Mouse (Mus musculus) lung, embryonic 15.5 days (tissue): Measurements from ENCODE around the gene Popdc2. TPM values are rescaled to one million over a fixed set of nuclear protein-coding genes. Genes with fewer than 3 reads are reported as not detected.

Source experiments
- ATAC-seq: fragments of 200-750 bp; cut with Nextera tagmentation; 2 replicates; pipeline ENCODE4 v1.8.0; 2017; ENCODE audit warnings: moderate number of reproducible peaks, borderline replicate concordance; ENCODE audit not compliant: low FRiP score, low TSS enrichment; ENCODE audit errors: extremely low read depth
- H3K27ac ChIP-seq: fragments of 300-500 bp; sonication (generic); 2 replicates; pipeline ENCODE4 v1.5.1; 2015; ENCODE audit warnings: moderate library complexity, mild to moderate bottlenecking, inconsistent platforms
- H3K27me3 ChIP-seq: fragments of 300-500 bp; sonication (generic); 2 replicates; pipeline ENCODE4 v1.6.1; 2015; ENCODE audit warnings: inconsistent platforms
- H3K36me3 ChIP-seq: fragments of 300-500 bp; sonication (generic); 2 replicates; pipeline ENCODE4 v1.6.1; 2015; ENCODE audit warnings: inconsistent platforms
- H3K4me1 ChIP-seq: fragments of 300-500 bp; sonication (generic); 2 replicates; pipeline ENCODE4 v1.6.1; 2015; ENCODE audit warnings: inconsistent platforms
- H3K4me2 ChIP-seq: fragments of 300-500 bp; sonication (generic); 2 replicates; pipeline ENCODE4 v1.6.1; 2015; ENCODE audit warnings: inconsistent platforms, mild to moderate bottlenecking, moderate library complexity
- H3K4me3 ChIP-seq: fragments of 300-500 bp; sonication (generic); 2 replicates; pipeline ENCODE4 v1.5.1; 2015; ENCODE audit warnings: mild to moderate bottlenecking, inconsistent platforms
- H3K9ac ChIP-seq: fragments of 300-500 bp; sonication (generic); 2 replicates; pipeline ENCODE4 v1.6.1; 2015; ENCODE audit warnings: inconsistent platforms
- H3K9me3 ChIP-seq: fragments of 300-500 bp; sonication (generic); 2 replicates; pipeline ENCODE4 v1.6.1; 2016; ENCODE audit warnings: inconsistent platforms
- WGBS: fragments of 180-500 bp; shearing (Covaris S2); methylation state at CpG from one replicate; pipeline ENCODE4 v1.1.7; 2015; 5-methylcytosine and 5-hydroxymethylcytosine counted together
- polyA plus RNA-seq: library from polyadenylated mRNA; unstranded; fragments of >200 nt; fragmentation: Nextera tagmentation; extraction: Ambion mirVana; gene quantifications from 2 replicates; pipeline ENCODE4 v1.2.1, GENCODE M21; 2015

Popdc2 gene
- polyA plus RNA-seq, 1 experiment from 2014 or later = 10.8 TPM

- Histone ChIP-seq H3K27ac (no peak overlapping the region), H3K36me3 (no peaks in the 10 kb centered on the region), H3K9ac (no peak overlapping the region), H3K9me3 (no peaks in the 10 kb centered on the region), H3K27me3 (no peaks in the 10 kb centered on the region), H3K4me2 (no peak overlapping the region), H3K4me3 (no peak overlapping the region), H3K4me1 (0 out of 2 replicates have a peak, but pooled peaks cover 7% of the 10 kb centered on the region)
- ATAC-seq = no peak
- 20% methylated on average over 6 of the region's 6 CpGs for WGBS
These were observed 17.1 kb downstream of the Popdc2 start for GRCm38 (mm10) chr16:38379088-38379487.

GRCm38 (mm10) chr16:38379493-38379892, 17.5 kb downstream of the Popdc2 start:
- WGBS = 40% methylated on average over 3 of the region's 3 CpGs
- Histone ChIP-seq H3K9me3 (no peaks in the 10 kb centered on the region), H3K9ac (no peak overlapping the region), H3K4me3 (no peak overlapping the region), H3K4me2 (no peak overlapping the region), H3K4me1 (0 out of 2 replicates have a peak, but pooled peaks cover 7% of the 10 kb centered on the region), H3K27ac (no peak overlapping the region), H3K27me3 (no peaks in the 10 kb centered on the region), H3K36me3 (no peaks in the 10 kb centered on the region)
- no peak for ATAC-seq

GRCm38 (mm10) chr16:38379926-38380325, 17.9 kb downstream of the Popdc2 start:
- Histone ChIP-seq H3K4me2 (no peak overlapping the region), H3K4me1 (0 out of 2 replicates have a peak, but pooled peaks cover 7% of the 10 kb centered on the region), H3K27ac (no peak overlapping the region), H3K36me3 (no peaks in the 10 kb centered on the region), H3K9me3 (no peaks in the 10 kb centered on the region), H3K9ac (no peak overlapping the region), H3K4me3 (no peak overlapping the region), H3K27me3 (no peaks in the 10 kb centered on the region)
- no peak for ATAC-seq
- WGBS = 81% methylated on average over 3 of the region's 3 CpGs

- no peaks in the 10 kb centered on the region for H3K36me3 ChIP-seq
- no peaks in the 10 kb centered on the region for H3K27me3 ChIP-seq
- WGBS = 82% methylated on average over 2 of the region's 2 CpGs
- no peaks in the 10 kb centered on the region for H3K4me1 ChIP-seq
- H3K9me3 ChIP-seq = no peaks in the 10 kb centered on the region
- no peak for ATAC-seq
- no peak overlapping the region for H3K4me2 ChIP-seq
- H3K9ac ChIP-seq = no peak overlapping the region
- no peak overlapping the region for H3K27ac ChIP-seq
- H3K4me3 ChIP-seq = no peak overlapping the region
These were observed 21.7 kb downstream of the Popdc2 start for GRCm38 (mm10) chr16:38383683-38384082.

GRCm38 (mm10) chr16:38385184-38385634, 23.2 kb downstream of the Popdc2 start:
- H3K36me3 ChIP-seq = no peaks in the 10 kb centered on the region
- H3K27ac ChIP-seq = no peak overlapping the region
- H3K9me3 ChIP-seq = no peaks in the 10 kb centered on the region
- no peak for ATAC-seq
- no peaks in the 10 kb centered on the region for H3K4me1 ChIP-seq
- no peak overlapping the region for H3K4me2 ChIP-seq
- H3K4me3 ChIP-seq = no peak overlapping the region
- H3K9ac ChIP-seq = no peak overlapping the region
- WGBS = 79% methylated on average over 6 of the region's 6 CpGs
- no peaks in the 10 kb centered on the region for H3K27me3 ChIP-seq

GRCm38 (mm10) chr16:38385700-38386099, 23.7 kb downstream of the Popdc2 start:
- Histone ChIP-seq H3K36me3 (no peaks in the 10 kb centered on the region), H3K4me3 (no peak overlapping the region), H3K27ac (no peak overlapping the region), H3K9me3 (no peaks in the 10 kb centered on the region), H3K27me3 (no peaks in the 10 kb centered on the region), H3K4me1 (no peaks in the 10 kb centered on the region), H3K4me2 (no peak overlapping the region), H3K9ac (no peak overlapping the region)
- no peak for ATAC-seq
- WGBS = 90% methylated on average over 4 of the region's 4 CpGs

GRCm38 (mm10) chr16:38387389-38387788, 25.4 kb downstream of the Popdc2 start:
- no peak overlapping the region for H3K27ac ChIP-seq
- no peaks in the 10 kb centered on the region for H3K36me3 ChIP-seq
- no peak overlapping the region for H3K4me3 ChIP-seq
- 76% methylated on average over 6 of the region's 6 CpGs for WGBS
- H3K9me3 ChIP-seq = no peaks in the 10 kb centered on the region
- no peaks in the 10 kb centered on the region for H3K27me3 ChIP-seq
- H3K4me1 ChIP-seq = no peaks in the 10 kb centered on the region
- ATAC-seq = no peak
- H3K4me2 ChIP-seq = no peak overlapping the region
- no peak overlapping the region for H3K9ac ChIP-seq

GRCm38 (mm10) chr16:38388757-38389156, 26.7 kb downstream of the Popdc2 start:
- Histone ChIP-seq H3K4me2 (no peak overlapping the region), H3K9ac (no peak overlapping the region), H3K4me1 (no peaks in the 10 kb centered on the region), H3K36me3 (no peaks in the 10 kb centered on the region), H3K4me3 (no peak overlapping the region), H3K27me3 (no peaks in the 10 kb centered on the region), H3K9me3 (no peaks in the 10 kb centered on the region), H3K27ac (no peak overlapping the region)
- 62% methylated on average over 6 of the region's 6 CpGs for WGBS
- no peak for ATAC-seq

GRCm38 (mm10) chr16:38389284-38389893, 27.4 kb downstream of the Popdc2 start:
- Histone ChIP-seq H3K36me3 (no peaks in the 10 kb centered on the region), H3K4me3 (no peak overlapping the region), H3K27me3 (no peaks in the 10 kb centered on the region), H3K4me2 (no peak overlapping the region), H3K4me1 (no peaks in the 10 kb centered on the region), H3K9me3 (no peaks in the 10 kb centered on the region), H3K27ac (no peak overlapping the region), H3K9ac (no peak overlapping the region)
- ATAC-seq = no peak
- 73% methylated on average over 8 of the region's 8 CpGs for WGBS

GRCm38 (mm10) chr16:38390322-38390721, 28.3 kb downstream of the Popdc2 start:
- H3K4me3 ChIP-seq = no peak overlapping the region
- H3K4me2 ChIP-seq = no peak overlapping the region
- no peaks in the 10 kb centered on the region for H3K9me3 ChIP-seq
- H3K27ac ChIP-seq = no peak overlapping the region
- WGBS = 77% methylated on average over 7 of the region's 7 CpGs
- no peak overlapping the region for H3K9ac ChIP-seq
- H3K27me3 ChIP-seq = no peaks in the 10 kb centered on the region
- no peak for ATAC-seq
- no peaks in the 10 kb centered on the region for H3K36me3 ChIP-seq
- no peaks in the 10 kb centered on the region for H3K4me1 ChIP-seq

- Histone ChIP-seq H3K36me3 (no peaks in the 10 kb centered on the region), H3K9ac (no peak overlapping the region), H3K4me3 (no peak overlapping the region), H3K27me3 (no peaks in the 10 kb centered on the region), H3K4me2 (no peak overlapping the region; the same call in 1 of the 2 replicates), H3K27ac (no peak overlapping the region), H3K9me3 (no peaks in the 10 kb centered on the region), H3K4me1 (peaks cover 8% of the 10 kb centered on the region)
- ATAC-seq = no peak
- WGBS = 67% methylated on average over 23 of the region's 23 CpGs
These were observed 30.3 kb downstream of the Popdc2 start for GRCm38 (mm10) chr16:38392126-38392894.

GRCm38 (mm10) chr16:38394191-38394618, 32.2 kb downstream of the Popdc2 start:
- H3K36me3 ChIP-seq = no peaks in the 10 kb centered on the region
- H3K9ac ChIP-seq = no peak overlapping the region
- peaks cover 10% of the 10 kb centered on the region for H3K4me1 ChIP-seq
- WGBS = 90% methylated on average over 8 of the region's 8 CpGs
- no peak overlapping the region for H3K4me2 ChIP-seq
- H3K9me3 ChIP-seq = no peaks in the 10 kb centered on the region
- no peaks in the 10 kb centered on the region for H3K27me3 ChIP-seq
- no peak overlapping the region for H3K27ac ChIP-seq
- H3K4me3 ChIP-seq = no peak overlapping the region
- no peak for ATAC-seq
